Mouse (Mus musculus) C2C12 (cell line): ENCODE measurements around the gene R3hdm4. TPM values are rescaled to one million over a fixed set of nuclear protein-coding genes. Genes with fewer than 3 reads are reported as not detected.
"Not testable (repeated sequence)": the region's sequence is repeated elsewhere in the genome, so short reads cannot be mapped to it uniquely, and the experiment has no call there.

ENCODE experiments used
- H3K27me3 ChIP-seq: one replicate; pipeline ENCODE4 v1.6.1; 2011; ENCODE audit not compliant: control insufficient read depth, insufficient read depth, insufficient read length
- H3K36me3 ChIP-seq: one replicate; pipeline ENCODE4 v1.6.1; 2011; ENCODE audit not compliant: control insufficient read depth, insufficient read depth
- H3K4me3 ChIP-seq: one replicate; pipeline ENCODE4 v1.5.1; 2011; ENCODE audit warnings: mild to moderate bottlenecking, control low read depth; ENCODE audit not compliant: poor library complexity, insufficient read depth, severe bottlenecking
- H3K79me2 ChIP-seq: one replicate; pipeline ENCODE4 v1.6.1; 2011; ENCODE audit not compliant: control insufficient read depth, insufficient read depth
- H3K79me3 ChIP-seq: one replicate; pipeline ENCODE4 v1.6.1; 2011; ENCODE audit warnings: low read depth, control low read depth
- H3ac ChIP-seq: one replicate; pipeline ENCODE3; 2011; ENCODE audit warnings: low read depth; ENCODE audit not compliant: control insufficient read depth, insufficient read length
- CEBPB ChIP-seq: IDR thresholded peaks from one replicate; pipeline ENCODE4 v1.6.1; 2011; ENCODE audit warnings: low read depth, mild to moderate bottlenecking, control low read depth, moderate library complexity
- CTCF ChIP-seq: IDR thresholded peaks from one replicate; pipeline ENCODE4 v1.5.1; 2011; ENCODE audit not compliant: control insufficient read depth, insufficient read depth, insufficient read length
- FOSL1 ChIP-seq: IDR thresholded peaks from one replicate; pipeline ENCODE4 v1.8.0; 2011; ENCODE audit warnings: mild to moderate bottlenecking, low read length; ENCODE audit not compliant: poor library complexity, insufficient read depth, severe bottlenecking
- MAX ChIP-seq: IDR thresholded peaks from one replicate; pipeline ENCODE4 v1.6.1; 2011; ENCODE audit warnings: mild to moderate bottlenecking, control low read depth
- MYOD1 ChIP-seq: IDR thresholded peaks from one replicate; pipeline ENCODE4 v1.6.1; 2011; ENCODE audit warnings: low read depth; ENCODE audit not compliant: control insufficient read depth, insufficient read length
- MYOG ChIP-seq: IDR thresholded peaks from one replicate; pipeline ENCODE4 v1.6.1; 2011; ENCODE audit not compliant: control insufficient read depth, insufficient read length; ENCODE audit errors: extremely low read depth
- USF1 ChIP-seq: IDR thresholded peaks from one replicate; pipeline ENCODE4 v1.6.1; 2011; ENCODE audit warnings: low read depth, mild to moderate bottlenecking, control low read depth, moderate library complexity
- polyA plus RNA-seq: library from polyadenylated mRNA; unstranded; fragments of >200 nt; fragmentation: generic; extraction: Trizol; gene quantifications from one replicate; pipeline ENCODE4 v1.2.1, GENCODE M21; 2012; ENCODE audit warnings: missing spikeins

R3hdm4 gene
- polyA plus RNA-seq, 1 experiment: 46.7 TPM

GRCm38 (mm10) chr10:79906712-79907111 is 14.3 kb downstream of the R3hdm4 start:
- Histone ChIP-seq H3K79me3 (no peaks in the 10 kb centered on the region), H3ac (no peak overlapping the region), H3K36me3 (peaks cover 37% of the 10 kb centered on the region), H3K79me2 (peaks cover 4% of the 10 kb centered on the region), H3K4me3 (no peak overlapping the region), H3K27me3 (no peaks in the 10 kb centered on the region)
- TF ChIP-seq CTCF (no peak), MYOD1 (no peak), USF1 (no peak), MAX (no peak)

DNA sequence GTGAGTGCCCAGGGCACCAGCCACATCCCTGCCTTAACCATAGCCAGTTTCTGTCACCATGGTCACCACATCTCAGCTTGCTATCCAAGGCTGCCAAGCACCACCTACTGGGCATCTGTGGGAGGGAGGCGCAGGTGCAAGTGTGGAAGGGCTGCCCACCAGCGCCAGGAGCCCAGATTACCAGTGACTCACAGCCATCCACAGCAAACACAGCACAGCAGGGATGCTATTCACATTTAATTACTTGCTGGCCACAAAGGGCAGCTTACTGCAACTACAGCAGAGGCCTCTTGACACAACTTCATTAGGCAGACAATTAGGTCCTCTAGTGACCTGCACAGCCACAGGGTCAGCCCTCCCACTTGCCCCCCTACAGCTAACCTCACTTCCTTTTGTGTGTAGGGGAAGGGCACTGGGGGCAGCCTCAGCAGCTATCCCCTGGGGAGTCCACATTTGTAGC is 20.0 kb downstream of the R3hdm4 start:
- Histone ChIP-seq H3K27me3 (no peaks in the 10 kb centered on the region), H3K4me3 (no peak overlapping the region), H3K36me3 (peaks cover 21% of the 10 kb centered on the region), H3K79me3 (no peaks in the 10 kb centered on the region), H3K79me2 (no peaks in the 10 kb centered on the region), H3ac (no peak overlapping the region)
- no peak for TF ChIP-seq CEBPB
- TF ChIP-seq MAX: no peak
- peak; percentile 89 for TF ChIP-seq MYOD1
- no peak for TF ChIP-seq USF1
- TF ChIP-seq MYOG: no peak
- TF ChIP-seq CTCF: no peak
- peak; percentile 12 for TF ChIP-seq FOSL1

DNA sequence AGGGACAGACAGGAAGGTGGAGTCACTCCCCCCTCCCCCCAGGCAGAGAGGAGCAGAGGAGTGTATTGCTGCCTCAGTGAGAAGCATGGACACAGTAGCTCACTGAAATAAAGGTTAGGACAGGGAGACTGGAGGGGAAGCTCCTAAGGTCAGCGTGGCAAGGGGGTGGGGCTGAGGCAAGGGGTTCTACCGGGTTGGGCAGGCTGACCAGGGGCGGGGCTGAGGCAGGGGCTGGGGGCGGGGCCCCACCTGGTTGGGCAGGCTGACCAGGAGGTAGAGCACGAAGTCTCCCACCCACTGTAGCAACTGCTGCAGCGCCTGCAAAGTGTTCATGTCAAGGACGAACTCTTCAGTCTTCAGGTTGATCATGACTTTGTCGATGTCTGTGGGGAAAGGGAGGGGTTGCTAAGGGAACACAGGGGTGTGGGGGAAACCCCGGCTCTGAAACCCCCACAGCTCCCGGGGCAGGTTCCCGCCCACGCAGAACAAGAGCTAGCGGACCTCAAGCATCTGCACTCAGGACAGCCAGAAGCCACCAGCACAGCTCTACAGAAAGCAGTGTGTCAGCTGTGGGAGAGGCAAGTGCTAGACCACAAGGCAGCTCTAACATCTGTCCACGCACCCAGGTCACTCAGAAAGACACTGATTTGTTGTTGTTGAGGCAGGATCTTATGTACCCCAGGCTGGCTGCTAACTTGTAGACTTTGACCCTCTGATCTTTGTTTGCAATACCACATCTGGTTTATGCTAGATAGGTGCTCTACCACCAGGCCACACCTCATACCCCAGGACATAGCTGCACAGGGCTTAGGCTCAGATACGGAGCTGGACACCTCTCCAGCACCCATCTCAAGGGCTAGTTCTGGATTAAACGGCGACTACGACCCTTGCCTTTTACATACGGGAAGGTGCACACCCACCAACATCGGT is 23.4 kb downstream of the R3hdm4 start:
- Histone ChIP-seq H3K4me3 (no peak overlapping the region), H3K36me3 (peaks cover 6% of the 10 kb centered on the region), H3K79me3 (no peaks in the 10 kb centered on the region), H3ac (no peak overlapping the region), H3K79me2 (no peaks in the 10 kb centered on the region), H3K27me3 (no peaks in the 10 kb centered on the region)
- no peak for TF ChIP-seq FOSL1
- no peak for TF ChIP-seq MYOD1
- no peak for TF ChIP-seq MAX
- TF ChIP-seq USF1: no peak
- no peak for TF ChIP-seq CEBPB
- no peak for TF ChIP-seq MYOG
- no peak for TF ChIP-seq CTCF

- no peaks in the 10 kb centered on the region for H3K36me3 ChIP-seq
- H3K27me3 ChIP-seq: peaks cover 4% of the 10 kb centered on the region
These were observed 24.2 kb downstream of the R3hdm4 start for GRCm38 (mm10) chr10:79896814-79897213.

DNA sequence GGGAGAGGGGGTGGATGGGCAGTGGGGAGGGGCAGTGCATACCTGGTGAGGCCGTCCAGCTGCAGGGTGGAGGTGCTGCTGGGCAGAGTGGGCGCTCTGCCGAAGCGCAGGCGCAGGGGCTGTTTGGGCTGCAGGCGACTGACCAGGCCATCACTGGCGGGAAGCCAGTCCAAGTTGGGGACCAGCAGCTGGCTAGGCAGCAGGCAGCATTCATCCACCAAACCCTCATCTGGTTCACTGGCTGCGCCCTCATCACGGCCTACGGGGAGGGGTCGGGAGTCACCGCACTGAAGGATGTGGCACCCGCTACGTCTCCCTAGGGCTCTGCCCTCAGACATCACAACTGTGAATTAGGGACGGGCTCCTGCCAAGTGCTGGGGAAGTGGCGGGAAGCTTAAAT is 24.7 kb downstream of the R3hdm4 start:
- no peaks in the 10 kb centered on the region for H3K79me2 ChIP-seq
- no peak overlapping the region for H3ac ChIP-seq
- H3K36me3 ChIP-seq: no peaks in the 10 kb centered on the region
- no peak for TF ChIP-seq CTCF
- TF ChIP-seq MYOD1: no peak
- TF ChIP-seq USF1: no peak
- no peak overlapping the region for H3K4me3 ChIP-seq
- peaks cover 7% of the 10 kb centered on the region for H3K27me3 ChIP-seq
- H3K79me3 ChIP-seq: no peaks in the 10 kb centered on the region

More at GRCm38 (mm10) chr10:79896814-79897213, 24.2 kb downstream of the R3hdm4 start:
- H3ac ChIP-seq: no peak overlapping the region
- no peak overlapping the region for H3K4me3 ChIP-seq
- TF ChIP-seq CEBPB (no peak), MYOD1 (peak; percentile 51)
- H3K79me3 ChIP-seq: no peaks in the 10 kb centered on the region
- H3K79me2 ChIP-seq: no peaks in the 10 kb centered on the region

DNA sequence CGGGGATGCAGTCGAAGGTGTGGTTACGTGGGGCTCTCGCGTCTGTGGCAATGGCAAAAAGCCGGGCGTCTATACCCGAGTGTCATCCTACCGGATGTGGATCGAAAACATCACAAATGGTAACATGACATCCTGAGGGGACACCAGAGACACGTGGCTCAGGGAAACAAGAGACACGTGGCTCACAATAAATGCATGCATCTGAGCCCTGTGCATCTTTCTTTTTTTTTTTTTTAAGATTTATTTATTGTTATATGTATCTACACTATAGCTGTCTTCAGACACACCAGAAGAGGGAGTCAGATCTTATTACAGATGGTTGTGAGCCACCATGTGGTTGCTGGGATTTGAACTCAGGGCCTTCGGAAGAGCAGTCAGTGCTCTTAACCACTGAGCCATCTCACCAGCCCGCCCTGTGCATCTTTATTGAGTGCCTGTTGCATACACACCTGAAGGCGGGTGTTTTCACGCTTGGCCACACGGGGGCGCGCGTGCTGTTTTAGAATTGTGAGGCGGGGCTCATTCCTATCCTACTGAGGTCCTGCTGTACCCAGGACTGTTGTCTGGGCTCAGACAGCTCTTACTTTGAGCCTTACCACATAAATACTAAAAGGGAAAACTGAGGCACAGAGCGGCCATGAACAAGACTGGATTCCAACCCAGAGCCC is 28.4 kb downstream of the R3hdm4 start:
- H3ac ChIP-seq, H3K79me3 ChIP-seq: not testable (repeated sequence)
- peak; percentile 80 for TF ChIP-seq CTCF

More for the DNA sequence above, 28.4 kb downstream of the R3hdm4 start:
- H3K36me3 ChIP-seq, H3K79me2 ChIP-seq, H3K4me3 ChIP-seq: not testable (repeated sequence)
- H3K27me3 ChIP-seq: peaks cover 22% of the 10 kb centered on the region
